Comparison of ENCODE assay signal across 11 mouse cellular contexts in the genomic region with DNA sequence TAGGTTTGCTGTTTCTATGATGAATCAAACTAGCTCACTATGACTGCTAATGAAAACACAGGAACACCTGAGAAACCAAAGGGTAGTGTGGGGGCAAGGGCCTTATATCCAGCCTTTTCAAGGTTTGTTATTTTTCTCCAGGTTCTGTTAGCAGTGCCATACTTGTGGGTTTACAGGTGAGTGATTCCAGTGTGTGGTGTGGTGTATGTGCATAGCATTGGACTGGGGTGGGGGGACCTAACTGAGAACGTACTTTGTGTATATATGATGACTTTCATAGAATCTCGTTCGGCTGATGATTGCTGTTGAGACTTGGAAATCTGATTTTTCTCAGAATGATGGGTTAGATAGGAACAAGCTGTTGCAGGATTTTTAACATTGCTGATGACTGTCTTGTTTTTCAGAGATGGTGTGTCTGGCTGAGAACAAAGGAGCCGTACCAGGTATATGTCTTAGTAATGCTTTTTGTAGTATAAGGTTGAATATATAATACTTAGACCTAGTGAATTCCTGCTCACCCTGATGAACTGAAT. TPM values are rescaled to one million over a fixed set of nuclear protein-coding genes. Genes with fewer than 3 reads are reported as not detected.
DNase-seq lines count a peak whose midpoint lies in the region; ATAC-seq and TF ChIP-seq lines count a peak whose summit lies in the region.
"Had no signal": no experiment of that assay in that cellular context is flagged by ENCODE, and none has a peak within 500 bp of the region (broad histone marks: within the 10 kb centered on the region; RNA-seq: fewer than 3 reads in every experiment).

No protein-coding gene starts in this region.

- H3K4me2 ChIP-seq in heart, postnatal 0 days (ENCODE audit: low read depth, low read length): peak overlapping the region; percentile 82
- H3K4me2 ChIP-seq in embryonic facial prominence, embryonic 14.5 days (ENCODE audit: low read depth, low read length): peak overlapping the region; percentile 86
- peak overlapping the region; percentile 69 for H3K4me2 ChIP-seq in intestine, postnatal 0 days (replicated peaks; ENCODE audit: low read depth)
- peak overlapping the region; percentile 79 for H3K4me2 ChIP-seq in neural tube, embryonic 12.5 days (replicated peaks)

- H3K27ac ChIP-seq in heart, postnatal 0 days (ENCODE audit: low read depth): no peak overlapping the region
- peak overlapping the region; percentile 88 for H3K27ac ChIP-seq in embryonic facial prominence, embryonic 14.5 days (replicated peaks; ENCODE audit: low read depth, low read length)
- H3K27ac ChIP-seq in intestine, postnatal 0 days (ENCODE audit: low read depth, low read length): no peak overlapping the region
- no peak overlapping the region for H3K27ac ChIP-seq in neural tube, embryonic 12.5 days

- no peaks in the 10 kb centered on the region for H3K9me3 ChIP-seq in heart, postnatal 0 days (replicated peaks; ENCODE audit: control insufficient read depth, low read length)
- no peaks in the 10 kb centered on the region for H3K9me3 ChIP-seq in embryonic facial prominence, embryonic 14.5 days (ENCODE audit: control insufficient read depth, low read length)
- no peaks in the 10 kb centered on the region for H3K9me3 ChIP-seq in intestine, postnatal 0 days (ENCODE audit: control insufficient read depth)
- no peaks in the 10 kb centered on the region for H3K9me3 ChIP-seq in neural tube, embryonic 12.5 days

- H3K4me1 ChIP-seq in heart, postnatal 0 days (ENCODE audit: control insufficient read depth, insufficient read depth): peaks cover 22% of the 10 kb centered on the region
- H3K4me1 ChIP-seq in embryonic facial prominence, embryonic 14.5 days (ENCODE audit: control insufficient read depth, insufficient read depth, low read length): peaks cover 18% of the 10 kb centered on the region
- H3K4me1 ChIP-seq in intestine, postnatal 0 days (replicated peaks; ENCODE audit: control insufficient read depth, insufficient read depth, low read length): no peaks in the 10 kb centered on the region
- H3K4me1 ChIP-seq in neural tube, embryonic 12.5 days: peaks cover 31% of the 10 kb centered on the region

- H3K4me3 ChIP-seq in heart, postnatal 0 days (ENCODE audit: low read depth, low read length): peak overlapping the region; percentile 96; the same call in 1 of the 2 replicates
- H3K4me3 ChIP-seq in embryonic facial prominence, embryonic 14.5 days (ENCODE audit: low read depth, low read length): peak overlapping the region; percentile 68
- H3K4me3 ChIP-seq in intestine, postnatal 0 days (ENCODE audit: low read depth, low read length): peak overlapping the region; percentile 71; the same call in 1 of the 2 replicates
- peak overlapping the region; percentile 76 for H3K4me3 ChIP-seq in neural tube, embryonic 12.5 days

- TF ChIP-seq EP300 in heart, postnatal 0 days (IDR thresholded peaks at IDR 0.05; ENCODE audit: low read depth): no peak

- no peak for ATAC-seq in heart, postnatal 0 days (ENCODE audit: insufficient read depth, low read depth)
- no peak for ATAC-seq in embryonic facial prominence, embryonic 14.5 days (ENCODE audit: low read depth)
- no peak for ATAC-seq in intestine, postnatal 0 days
- ATAC-seq in neural tube, embryonic 12.5 days (ENCODE audit: low FRiP score, low read depth): no peak

- H3K27me3 ChIP-seq in heart, postnatal 0 days (ENCODE audit: control insufficient read depth, insufficient read depth, low read length): no peaks in the 10 kb centered on the region
- H3K27me3 ChIP-seq in embryonic facial prominence, embryonic 14.5 days (replicated peaks; ENCODE audit: control insufficient read depth, insufficient read depth, low read length): no peaks in the 10 kb centered on the region
- no peaks in the 10 kb centered on the region for H3K27me3 ChIP-seq in intestine, postnatal 0 days (replicated peaks; ENCODE audit: control insufficient read depth, insufficient read depth, low read length)
- H3K27me3 ChIP-seq in neural tube, embryonic 12.5 days (replicated peaks): no peaks in the 10 kb centered on the region

- no peak for TF ChIP-seq CTCF in heart, postnatal 0 days (IDR thresholded peaks at IDR 0.05; ENCODE audit: low read depth)
- TF ChIP-seq CTCF in intestine, postnatal 0 days (IDR thresholded peaks at IDR 0.05; ENCODE audit: low read depth): no peak

- WGBS in heart, postnatal 0 days: 67% methylated on average over 4 of the region's 4 CpGs
- 40% methylated on average over 4 of the region's 4 CpGs for WGBS in embryonic facial prominence, embryonic 14.5 days
- 30% methylated on average over 4 of the region's 4 CpGs for WGBS in intestine, postnatal 0 days
- 50% methylated on average over 4 of the region's 4 CpGs for WGBS in neural tube, embryonic 12.5 days

- no peak for DNase-seq in heart, postnatal 0 days (ENCODE audit: low spot score)
- DNase-seq in heart, adult 18-20 months: no peak
- DNase-seq in embryonic facial prominence, embryonic 14.5 days (ENCODE audit: low spot score): no peak
- no peak for DNase-seq in adrenal gland, postnatal 10 days
- no peak for DNase-seq in cerebellum, adult 9-11 months
- DNase-seq in kidney, postnatal 25 days: no peak
- DNase-seq: lung, postnatal 14 days had no signal

- peaks cover 30% of the 10 kb centered on the region for H3K36me3 ChIP-seq in heart, postnatal 0 days (replicated peaks; ENCODE audit: control insufficient read depth, insufficient read depth, low read length)
- H3K36me3 ChIP-seq in embryonic facial prominence, embryonic 14.5 days (ENCODE audit: control insufficient read depth, insufficient read depth, low read length): peaks cover 29% of the 10 kb centered on the region
- peaks cover 26% of the 10 kb centered on the region for H3K36me3 ChIP-seq in intestine, postnatal 0 days (ENCODE audit: control insufficient read depth, insufficient read depth)
- peaks cover 23% of the 10 kb centered on the region for H3K36me3 ChIP-seq in neural tube, embryonic 12.5 days

- peak overlapping the region; percentile 95; the same call in 1 of the 2 replicates for H3K9ac ChIP-seq in heart, postnatal 0 days (replicated peaks; ENCODE audit: low read depth, low read length)
- H3K9ac ChIP-seq in embryonic facial prominence, embryonic 14.5 days (ENCODE audit: low read depth, low read length): peak overlapping the region; percentile 94
- 0 out of 2 replicates have a peak overlapping the region, but pooled peaks have one; percentile 88 for H3K9ac ChIP-seq in intestine, postnatal 0 days (ENCODE audit: low read depth, low read length)
- peak overlapping the region; percentile 92 for H3K9ac ChIP-seq in neural tube, embryonic 12.5 days

RNA-seq across cellular contexts. Expression of a gene that starts 2.0 kb away (rescaled TPM):
- total RNA-seq in heart, postnatal 0 days (2014; rRNA removed; ENCODE audit: low replicate concordance): 38.3 and 66.4 TPM in 2 replicates
- 40.9 and 41.5 TPM in 2 replicates for polyA plus RNA-seq in heart, postnatal 0 days (2015; fragmentation: Nextera tagmentation; extraction: Ambion mirVana)
- total RNA-seq in heart, adult 18-20 months (2021): 10 to 100 TPM; 42.4 to 48.1 TPM
- 100 and 107 TPM in 2 replicates for polyA plus RNA-seq in embryonic facial prominence, embryonic 14.5 days (2014; fragmentation: Nextera tagmentation; extraction: Ambion mirVana)
- polyA plus RNA-seq in intestine, postnatal 0 days (2015; fragmentation: Nextera tagmentation; extraction: Ambion mirVana): 237 and 283 TPM in 2 replicates
- polyA plus RNA-seq in neural tube, embryonic 12.5 days (2016; fragmentation: Nextera tagmentation; extraction: Ambion mirVana): 144 and 147 TPM in 2 replicates
- 100 to 1,000 TPM in 1 of 2 experiments, 10 to 100 TPM in 1; 97.4 to 178 TPM for total RNA-seq in adrenal gland, postnatal 10 days (2021)

RNA-seq across cellular contexts. Expression of a gene that starts 10.5 kb away (rescaled TPM):
- 40.8 and 45.8 TPM in 2 replicates for total RNA-seq in heart, postnatal 0 days (2014; rRNA removed; ENCODE audit: low replicate concordance)
- 35.4 and 36.6 TPM in 2 replicates for polyA plus RNA-seq in heart, postnatal 0 days (2015; fragmentation: Nextera tagmentation; extraction: Ambion mirVana)
- total RNA-seq in heart, adult 18-20 months (2021): 10 to 100 TPM; 18.8 to 22.3 TPM
- polyA plus RNA-seq in embryonic facial prominence, embryonic 14.5 days (2014; fragmentation: Nextera tagmentation; extraction: Ambion mirVana): 76.6 and 80.1 TPM in 2 replicates
- 32.8 and 33.4 TPM in 2 replicates for polyA plus RNA-seq in intestine, postnatal 0 days (2015; fragmentation: Nextera tagmentation; extraction: Ambion mirVana)
- 83.5 and 85.1 TPM in 2 replicates for polyA plus RNA-seq in neural tube, embryonic 12.5 days (2016; fragmentation: Nextera tagmentation; extraction: Ambion mirVana)
- total RNA-seq in adrenal gland, postnatal 10 days (2021): 10 to 100 TPM; 51.1 to 58.8 TPM

RNA-seq across cellular contexts. Expression of a gene that starts 15.4 kb away (rescaled TPM):
- not detected in 2 replicates for total RNA-seq in heart, postnatal 0 days (2014; rRNA removed; ENCODE audit: low replicate concordance)
- polyA plus RNA-seq in heart, postnatal 0 days (2015; fragmentation: Nextera tagmentation; extraction: Ambion mirVana): 0.38 TPM in 1 of 2 replicates, not detected in the other
- total RNA-seq in heart, adult 18-20 months (2021): under 1 TPM in 1 of 2 experiments, not detected in 1; 0.72 TPM
- polyA plus RNA-seq in embryonic facial prominence, embryonic 14.5 days (2014; fragmentation: Nextera tagmentation; extraction: Ambion mirVana): 0.85 and 1.9 TPM in 2 replicates
- polyA plus RNA-seq in intestine, postnatal 0 days (2015; fragmentation: Nextera tagmentation; extraction: Ambion mirVana): 0.50 and 0.56 TPM in 2 replicates
- polyA plus RNA-seq in neural tube, embryonic 12.5 days (2016; fragmentation: Nextera tagmentation; extraction: Ambion mirVana): 2.3 and 3.6 TPM in 2 replicates
- total RNA-seq in adrenal gland, postnatal 10 days (2021): 1 to 10 TPM; 1.3 to 3.1 TPM
- total RNA-seq: heart, adult 8-10 months had no signal
- polyA plus RNA-seq: spleen, adult 2 months had no signal

RNA-seq across cellular contexts. Expression of a gene that starts 16.1 kb away (rescaled TPM):
- total RNA-seq in heart, postnatal 0 days (2014; rRNA removed; ENCODE audit: low replicate concordance): 104 and 105 TPM in 2 replicates
- 57.0 and 63.6 TPM in 2 replicates for polyA plus RNA-seq in heart, postnatal 0 days (2015; fragmentation: Nextera tagmentation; extraction: Ambion mirVana)
- 10 to 100 TPM; 21.3 to 27.1 TPM for total RNA-seq in heart, adult 18-20 months (2021)
- 140 and 142 TPM in 2 replicates for polyA plus RNA-seq in embryonic facial prominence, embryonic 14.5 days (2014; fragmentation: Nextera tagmentation; extraction: Ambion mirVana)
- 83.4 and 89.2 TPM in 2 replicates for polyA plus RNA-seq in intestine, postnatal 0 days (2015; fragmentation: Nextera tagmentation; extraction: Ambion mirVana)
- polyA plus RNA-seq in neural tube, embryonic 12.5 days (2016; fragmentation: Nextera tagmentation; extraction: Ambion mirVana): 129 TPM in 2 replicates
- 10 to 100 TPM; 73.8 to 75.8 TPM for total RNA-seq in adrenal gland, postnatal 10 days (2021)

RNA-seq across cellular contexts. Expression of a gene that starts 31.7 kb away (rescaled TPM):
- 42.3 and 46.8 TPM in 2 replicates for total RNA-seq in heart, postnatal 0 days (2014; rRNA removed; ENCODE audit: low replicate concordance)
- polyA plus RNA-seq in heart, postnatal 0 days (2015; fragmentation: Nextera tagmentation; extraction: Ambion mirVana): 54.8 and 59.2 TPM in 2 replicates
- total RNA-seq in heart, adult 18-20 months (2021): 10 to 100 TPM; 31.6 to 35.6 TPM
- 152 and 171 TPM in 2 replicates for polyA plus RNA-seq in embryonic facial prominence, embryonic 14.5 days (2014; fragmentation: Nextera tagmentation; extraction: Ambion mirVana)
- polyA plus RNA-seq in intestine, postnatal 0 days (2015; fragmentation: Nextera tagmentation; extraction: Ambion mirVana): 54.5 and 57.2 TPM in 2 replicates
- 186 and 216 TPM in 2 replicates for polyA plus RNA-seq in neural tube, embryonic 12.5 days (2016; fragmentation: Nextera tagmentation; extraction: Ambion mirVana)
- total RNA-seq in adrenal gland, postnatal 10 days (2021): 100 to 1,000 TPM in 1 of 2 experiments, 10 to 100 TPM in 1; 88.6 to 107 TPM
